Mouse (Mus musculus) right cerebral cortex, postnatal 4 days (tissue): ENCODE measurements around the gene Acot8.

Experiments
- DNase-seq: peaks from one replicate; pipeline ENCODE4 v3.0.0-alpha.2; 2022

Acot8 gene

DNA sequence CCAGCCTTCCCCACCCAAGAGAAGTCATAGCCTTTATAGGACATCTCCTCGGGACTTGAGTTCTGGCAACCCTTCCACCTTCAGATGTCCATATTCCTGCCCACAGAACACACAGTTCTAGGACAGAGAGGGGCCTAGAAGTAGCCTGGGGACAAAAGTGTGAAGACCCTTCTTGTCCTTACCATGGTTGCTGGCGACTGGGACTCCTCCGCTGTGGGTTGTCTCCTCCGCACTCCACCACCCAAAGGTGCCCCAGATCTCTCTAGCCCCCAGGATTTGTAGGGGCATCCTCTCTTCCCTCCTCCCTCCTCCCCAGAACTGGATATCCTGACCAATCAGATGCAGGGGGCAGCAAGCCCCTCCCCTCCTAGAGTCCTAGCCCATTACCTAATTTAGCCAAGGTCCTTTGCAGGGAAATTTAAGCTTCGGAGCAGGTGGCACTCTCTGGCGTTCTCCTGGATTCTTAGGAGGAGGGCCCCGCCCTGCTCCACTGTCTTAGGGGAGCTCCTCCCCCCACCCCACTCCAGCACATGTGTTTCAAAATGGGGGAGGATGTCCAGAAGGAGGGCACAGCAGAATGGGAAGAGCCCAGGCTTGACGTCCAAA is 25.1 kb downstream of the Acot8 start, which contains the start of gene Tnnc2:
Gene Tnnc2 (minus strand): TSS at position 487 of the 606 bp plus-strand sequence.
- DNase-seq: no peak

DNA sequence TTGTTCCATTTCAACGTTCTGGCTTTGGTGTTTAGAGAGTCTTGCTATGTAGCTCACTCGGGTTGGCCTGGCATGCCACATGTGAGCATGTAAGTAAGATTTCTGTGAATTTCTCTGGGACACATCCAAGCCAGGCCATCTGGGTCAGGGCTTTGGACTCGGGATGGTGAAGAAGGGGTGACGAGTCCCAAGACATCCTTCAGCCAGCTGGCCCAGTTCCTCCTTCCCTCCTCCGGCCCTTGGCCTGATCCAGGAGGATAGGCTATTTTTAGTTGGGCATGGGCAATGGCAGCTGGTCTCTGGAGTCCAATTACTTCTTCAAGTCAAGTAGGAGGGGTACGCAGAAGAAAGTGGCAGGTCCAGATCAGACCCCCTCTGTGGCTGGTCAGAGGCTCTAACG is 25.9 kb downstream of the Acot8 start:
- DNase-seq: no peak

DNA sequence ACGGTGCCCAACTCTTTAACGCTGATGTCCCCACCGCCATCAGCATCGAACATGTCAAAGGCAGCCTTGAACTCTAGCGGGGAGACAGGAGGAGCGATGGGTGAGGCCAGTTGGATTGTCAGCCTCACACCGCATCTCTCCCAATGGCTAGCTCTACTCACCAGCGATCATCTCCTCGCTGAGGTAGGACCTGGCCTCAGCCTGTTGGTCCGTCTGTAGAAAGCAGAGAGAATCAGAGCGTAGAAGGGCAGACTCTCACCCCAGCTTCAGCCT is 26.7 kb downstream of the Acot8 start:
- no peak for DNase-seq

DNA sequence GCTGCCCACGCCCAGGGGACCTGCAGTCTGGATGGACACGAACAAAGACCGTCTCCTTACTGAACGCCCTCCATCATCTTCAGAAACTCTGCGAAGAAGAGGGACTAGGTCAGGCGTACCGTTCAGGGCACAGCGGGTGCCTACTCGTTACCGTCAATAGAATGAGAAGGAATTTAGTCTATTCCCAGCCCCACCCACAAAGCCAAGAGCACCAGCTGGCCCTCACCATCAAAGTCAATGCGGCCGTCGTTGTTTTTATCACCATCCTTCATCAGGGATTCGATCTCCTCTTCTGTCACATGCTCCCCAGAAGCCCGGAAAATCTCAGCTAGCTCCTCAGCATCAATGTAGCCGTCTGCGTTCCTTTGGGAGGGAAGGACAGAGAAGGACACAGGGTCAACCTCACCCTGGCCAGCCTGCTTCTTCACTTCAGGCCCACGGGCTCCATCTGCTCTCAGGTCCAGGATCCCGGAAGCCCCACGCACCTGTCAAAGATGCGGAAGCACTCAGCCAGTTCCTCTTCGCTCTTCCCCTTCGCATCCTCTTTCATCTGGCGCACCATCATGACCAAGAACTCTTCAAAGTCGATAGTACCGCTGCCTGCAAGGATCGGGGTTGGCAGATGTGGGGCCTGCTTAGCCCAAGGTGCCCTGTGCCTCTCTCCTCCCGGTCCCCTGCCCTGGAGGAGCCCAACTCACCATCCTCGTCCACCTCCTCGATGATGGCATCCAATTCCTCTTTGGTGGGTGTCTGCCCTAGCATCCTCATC is 27.3 kb downstream of the Acot8 start:
- DNase-seq: no peak

DNA sequence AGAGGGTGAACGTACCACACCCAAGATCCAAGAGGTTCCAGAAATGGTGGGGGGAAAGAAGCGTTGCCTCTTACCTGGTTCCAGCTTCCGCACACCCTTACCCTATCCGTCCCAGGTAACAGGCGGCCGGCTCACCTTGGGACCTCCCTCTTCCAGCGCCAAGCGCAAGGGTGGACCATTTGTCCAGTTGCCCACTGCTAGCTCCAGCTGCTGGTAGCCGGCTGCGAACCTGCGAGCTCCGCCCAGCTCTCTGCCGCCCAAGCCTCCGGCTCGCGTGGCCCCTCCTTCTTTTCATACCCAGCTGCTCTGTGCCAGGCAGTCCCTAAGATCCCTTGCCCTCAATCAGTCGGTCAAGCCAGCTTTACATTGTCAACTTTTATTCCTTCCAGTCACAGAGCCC is 27.9 kb downstream of the Acot8 start:
- DNase-seq: no peak

DNA sequence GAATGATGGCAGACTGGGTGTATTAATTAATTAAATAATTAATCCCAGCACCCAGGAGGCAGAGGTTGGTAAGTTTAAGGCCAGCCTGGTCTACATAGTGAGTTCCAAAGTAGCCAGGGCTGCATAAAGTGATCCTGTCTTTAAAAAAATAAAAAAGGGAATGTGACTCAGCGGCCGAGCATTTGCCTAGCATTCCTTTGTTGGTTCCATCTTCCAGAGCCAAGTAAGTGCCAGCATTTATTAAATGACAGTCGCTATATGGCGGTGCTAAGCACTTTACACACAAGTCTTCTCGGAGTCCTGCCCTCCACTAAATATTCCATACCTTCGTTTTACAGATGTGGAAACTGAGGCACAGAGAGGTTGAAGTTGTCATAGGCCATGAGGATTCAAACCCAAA is 28.6 kb downstream of the Acot8 start:
- DNase-seq: no peak

DNA sequence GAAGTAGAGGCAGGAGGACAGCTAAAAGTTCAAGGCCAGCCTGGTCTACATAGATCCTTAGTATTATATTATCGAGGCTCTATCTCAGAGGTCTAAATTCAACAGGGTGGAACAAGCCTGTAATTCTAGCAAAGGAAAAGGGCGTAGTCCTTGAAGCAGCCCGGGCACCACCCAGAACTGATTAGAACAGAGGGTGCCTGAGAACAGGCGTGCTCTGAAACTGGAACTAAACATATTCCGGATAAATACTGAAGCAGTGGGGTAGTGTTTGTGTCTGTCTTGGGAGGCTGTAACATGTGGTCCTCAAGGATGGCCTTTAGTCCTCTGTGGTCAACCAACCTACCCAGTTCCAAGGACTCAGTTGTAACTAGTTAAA is 30.7 kb downstream of the Acot8 start:
- no peak for DNase-seq

DNA sequence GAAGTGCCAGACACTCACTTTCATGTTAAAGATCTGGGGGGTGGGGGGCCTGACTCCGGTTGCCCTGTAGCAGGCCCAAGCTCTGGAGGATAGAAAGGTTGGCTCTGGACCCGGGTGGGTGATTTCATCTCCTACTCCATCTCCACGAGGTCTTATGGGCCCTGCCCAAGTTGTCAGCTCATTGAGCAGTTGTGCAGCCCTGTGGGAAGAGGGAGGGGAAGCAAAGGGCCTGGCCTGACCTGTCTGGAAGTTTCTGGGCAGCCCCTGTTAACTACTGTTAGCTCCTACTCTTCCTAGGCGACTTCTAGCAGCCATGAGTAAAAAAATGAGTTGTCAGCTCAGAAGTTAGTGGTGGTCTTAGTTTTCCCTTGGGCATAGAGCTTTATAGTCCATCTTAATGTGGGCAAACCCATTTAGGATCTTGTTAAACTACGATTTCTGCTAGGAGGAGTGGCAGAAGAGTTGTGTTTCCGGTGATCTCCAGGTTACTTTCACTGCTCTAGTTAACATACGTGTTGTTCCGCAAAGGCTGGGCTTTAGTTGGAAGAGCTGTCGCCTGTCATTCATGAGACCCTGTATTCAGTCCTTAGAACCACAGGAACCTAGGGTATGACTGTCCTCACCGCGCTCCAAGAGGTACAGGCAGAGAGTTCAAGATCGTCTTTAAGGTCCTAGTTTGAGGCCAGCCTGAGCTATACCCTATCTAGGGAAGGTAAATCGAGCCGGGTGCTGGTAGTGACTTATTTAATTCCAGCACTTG is 31.3 kb downstream of the Acot8 start:
- DNase-seq: no peak

DNA sequence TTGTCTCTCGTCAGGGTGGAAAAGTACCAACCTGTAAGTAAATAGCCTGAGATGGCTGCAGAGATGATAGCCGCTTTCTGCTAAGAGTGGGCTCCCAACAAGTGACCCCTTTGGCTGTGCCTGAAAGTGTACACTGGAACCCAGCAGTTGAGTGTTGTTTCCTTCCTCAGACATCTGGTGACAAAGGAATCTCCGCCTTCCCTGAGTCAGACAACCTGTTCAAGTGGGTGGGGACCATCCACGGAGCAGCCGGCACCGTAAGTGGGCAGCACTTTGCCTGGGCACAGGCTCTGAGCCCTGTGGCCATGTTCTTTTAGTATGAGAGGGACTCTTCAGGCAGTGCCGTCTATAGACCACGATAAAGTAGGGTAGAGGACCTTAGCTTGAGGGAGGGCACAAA is 33.6 kb downstream of the Acot8 start:
- DNase-seq: no peak

DNA sequence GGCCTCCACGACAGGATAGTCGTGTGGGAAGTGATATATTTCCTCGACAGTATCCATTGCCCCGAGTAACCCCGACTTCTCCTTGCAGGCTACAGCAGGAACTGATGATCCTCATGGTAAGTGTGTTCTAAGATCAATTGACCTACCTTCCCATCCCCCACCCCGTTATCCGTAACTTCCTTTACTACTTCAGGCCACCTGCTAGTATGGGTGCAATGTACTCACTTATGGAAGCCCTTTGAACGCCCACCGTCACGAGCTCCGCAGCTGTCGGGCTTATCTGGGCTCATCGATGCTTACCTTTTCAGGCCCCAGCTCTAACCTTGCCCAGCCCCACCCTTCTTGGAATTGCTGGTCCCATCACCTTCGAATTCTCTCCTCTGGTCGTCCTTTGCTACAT is 34.4 kb downstream of the Acot8 start:
- DNase-seq: no peak

DNA sequence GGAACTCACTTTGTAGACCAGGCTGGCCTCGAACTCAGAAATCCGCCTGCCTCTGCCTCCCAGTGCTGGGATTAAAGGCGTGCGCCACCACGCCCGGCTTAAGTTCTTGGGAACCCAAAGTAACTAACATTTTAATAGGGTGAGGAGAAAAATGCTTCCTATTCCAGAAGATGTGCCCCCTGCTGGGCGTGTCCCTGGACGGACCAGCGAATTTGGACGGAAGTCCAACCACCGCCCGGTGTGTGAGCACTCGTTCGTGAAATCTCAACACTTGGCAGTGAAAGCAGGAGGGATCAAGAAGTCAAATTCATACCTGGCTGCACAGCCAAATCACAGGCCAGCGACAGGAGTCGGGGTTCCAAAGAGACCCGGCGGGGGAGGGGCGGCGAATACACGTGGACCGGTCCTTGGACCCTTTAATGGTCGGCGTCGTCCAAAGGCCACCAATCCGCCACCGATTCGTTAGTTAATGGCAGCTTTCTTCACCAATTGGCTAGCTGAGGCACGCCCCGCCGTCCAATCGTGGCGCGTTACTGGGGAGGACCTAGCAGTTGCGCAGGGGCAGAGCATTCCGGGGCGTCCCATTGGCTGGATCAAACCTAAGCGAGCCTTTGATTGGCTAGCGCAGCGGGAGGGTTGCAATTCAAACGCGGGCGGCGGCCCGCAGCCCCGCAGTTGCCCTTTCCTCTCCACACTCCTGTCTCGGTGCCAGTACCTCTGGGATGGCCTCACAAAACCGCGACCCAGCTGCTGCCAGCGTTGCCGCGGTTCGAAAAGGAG is 35.2 kb downstream of the Acot8 start, which contains the start of gene Ube2c:
Gene Ube2c (plus strand): TSS at position 641 of the 780 bp plus-strand sequence.
- DNase-seq: peak; percentile 96

DNA sequence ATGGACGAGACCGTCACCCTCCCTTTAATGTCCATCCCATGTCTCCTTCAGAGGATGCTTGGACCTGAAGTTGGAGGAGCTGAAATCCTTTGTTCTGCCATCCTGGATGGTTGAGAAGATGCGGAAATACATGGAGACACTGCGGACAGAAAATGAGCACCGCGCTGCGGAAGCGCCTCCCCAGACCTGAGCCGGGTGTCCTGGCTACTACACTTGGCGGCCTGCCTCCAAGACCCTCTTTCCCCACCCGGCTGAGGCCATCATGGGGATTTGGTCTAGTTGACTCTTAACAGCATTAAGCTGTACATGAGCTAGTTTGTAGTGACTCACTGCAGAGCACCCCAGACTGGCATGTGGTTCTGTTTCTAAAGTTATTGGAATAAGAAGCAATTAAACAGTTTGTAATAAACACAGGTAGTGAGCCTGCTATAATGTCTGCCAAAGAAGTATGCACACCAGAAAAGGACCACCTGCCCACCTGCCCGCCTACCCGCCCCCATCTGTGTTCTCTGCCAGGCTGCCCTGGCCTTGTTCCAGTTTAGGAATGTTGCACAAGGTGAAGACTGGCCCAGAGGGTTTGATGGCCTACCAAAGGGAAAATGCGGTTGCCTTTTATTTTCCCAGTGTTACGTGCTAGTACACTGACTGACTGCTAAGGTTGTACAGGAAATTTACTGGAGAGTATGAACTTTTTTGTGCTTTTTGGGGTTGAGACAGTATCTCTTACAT is 36.7 kb downstream of the Acot8 start:
- DNase-seq: no peak

DNA sequence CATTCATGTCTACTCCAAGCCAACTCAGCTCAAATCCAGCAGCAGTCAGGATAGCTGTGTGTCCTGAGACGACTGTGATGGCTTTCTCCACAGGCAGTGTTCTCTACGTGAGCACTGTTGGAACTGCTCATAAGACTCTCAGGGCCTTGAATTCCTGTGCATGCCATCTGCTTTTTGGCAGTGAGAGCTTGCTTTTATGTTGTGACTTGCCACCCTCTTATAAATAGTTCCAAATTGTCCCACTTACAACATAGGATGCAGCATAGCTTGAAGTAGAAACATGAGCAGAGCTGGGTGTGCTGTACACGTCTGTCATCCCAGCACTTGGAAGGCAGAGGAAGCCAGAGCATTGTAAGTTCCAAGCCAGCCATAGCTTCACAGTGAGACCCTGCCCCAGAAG is 38.8 kb downstream of the Acot8 start:
- DNase-seq: no peak

DNA sequence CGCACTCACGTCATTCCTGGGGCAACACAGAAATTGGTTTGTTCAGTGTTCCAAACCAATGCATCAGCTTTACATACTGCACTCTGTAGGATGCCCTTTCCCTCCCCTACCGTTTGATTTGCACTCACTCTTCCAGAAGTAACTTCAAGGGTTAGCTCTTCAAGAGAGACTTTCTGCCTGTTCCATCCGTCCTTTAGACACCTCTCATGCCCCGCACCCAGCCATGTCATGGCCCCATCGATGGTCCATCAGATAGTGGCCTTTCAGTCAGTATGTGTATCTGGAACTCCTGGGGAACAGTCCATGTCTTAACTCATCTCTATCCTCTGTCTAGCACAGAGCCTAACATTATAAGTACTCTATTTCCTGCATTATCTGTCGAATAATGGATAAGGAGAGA is 42.1 kb downstream of the Acot8 start:
- no peak for DNase-seq

DNA sequence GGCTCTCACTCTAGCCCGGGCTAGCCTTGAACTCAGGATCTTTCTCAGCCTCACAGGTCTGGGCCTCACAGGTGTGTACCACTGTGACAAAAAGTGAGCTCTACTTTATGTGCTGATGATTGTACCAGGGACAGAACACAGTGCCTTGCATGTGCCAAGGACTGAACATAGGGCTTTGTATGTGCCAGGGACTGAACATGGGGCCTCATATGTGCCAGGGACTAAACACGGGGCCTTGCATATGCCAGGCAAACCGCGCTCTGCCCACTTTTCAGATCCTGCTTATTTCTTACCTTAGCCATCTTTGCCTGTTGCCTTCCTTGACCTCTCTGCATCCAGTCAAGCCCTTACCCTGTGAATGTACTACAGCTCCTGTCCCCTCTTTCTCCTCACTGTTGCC is 42.7 kb downstream of the Acot8 start:
- no peak for DNase-seq

DNA sequence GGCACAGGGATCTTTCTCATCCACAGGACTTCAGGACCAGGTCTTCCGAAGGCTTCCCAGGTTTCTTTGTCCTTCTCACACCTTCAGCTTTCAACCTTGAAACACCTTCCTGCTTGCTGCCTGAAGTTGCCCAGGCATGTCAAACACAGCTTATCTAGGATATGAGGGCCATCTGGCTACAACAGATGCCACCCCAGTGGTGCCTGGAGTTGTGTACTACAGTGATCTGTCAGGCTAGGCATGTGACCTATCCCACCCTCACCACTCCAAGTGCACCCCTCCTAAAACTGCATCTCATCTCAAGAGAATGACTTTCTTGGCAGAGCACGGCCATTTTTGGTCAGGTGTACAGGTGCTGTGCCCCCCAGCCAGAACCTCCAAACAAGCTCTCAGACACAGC is 43.2 kb downstream of the Acot8 start:
- DNase-seq: no peak

DNA sequence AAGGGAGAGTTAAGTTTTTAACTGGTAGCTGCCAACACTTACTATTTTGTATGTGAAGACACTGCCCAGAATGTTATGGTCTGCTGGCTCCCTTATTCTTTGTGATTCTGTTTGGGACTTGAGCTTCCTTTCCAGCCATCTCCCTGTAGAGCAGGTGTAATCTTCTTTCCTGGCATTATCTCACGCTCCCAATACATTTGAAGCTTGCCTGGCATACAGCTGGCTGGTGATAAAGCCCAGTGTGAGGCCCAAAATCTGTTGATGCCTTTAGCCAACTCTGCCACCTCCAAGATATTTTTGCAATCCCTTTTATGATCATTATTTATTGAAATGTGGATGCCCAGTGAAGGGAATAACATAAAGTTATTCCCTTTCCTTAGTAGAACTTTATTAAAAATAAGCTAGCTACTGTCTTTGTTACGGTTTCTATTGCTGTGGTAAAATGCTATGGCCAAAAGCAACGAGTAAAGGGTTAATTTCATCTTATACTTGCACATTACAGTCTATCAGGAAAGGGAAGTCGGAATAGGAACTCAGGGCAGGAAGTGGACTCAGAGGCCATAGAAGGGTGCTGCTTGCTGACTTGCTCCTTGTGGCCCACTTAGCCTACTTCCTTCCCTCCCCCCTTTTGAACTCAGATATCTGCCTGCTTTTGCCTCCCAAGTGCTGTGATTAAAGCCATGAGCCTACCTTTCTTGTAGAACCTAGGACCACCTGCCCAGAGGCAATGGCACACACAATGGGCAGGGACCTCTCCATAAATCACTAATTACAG is 44.4 kb downstream of the Acot8 start:
- DNase-seq: no peak

DNA sequence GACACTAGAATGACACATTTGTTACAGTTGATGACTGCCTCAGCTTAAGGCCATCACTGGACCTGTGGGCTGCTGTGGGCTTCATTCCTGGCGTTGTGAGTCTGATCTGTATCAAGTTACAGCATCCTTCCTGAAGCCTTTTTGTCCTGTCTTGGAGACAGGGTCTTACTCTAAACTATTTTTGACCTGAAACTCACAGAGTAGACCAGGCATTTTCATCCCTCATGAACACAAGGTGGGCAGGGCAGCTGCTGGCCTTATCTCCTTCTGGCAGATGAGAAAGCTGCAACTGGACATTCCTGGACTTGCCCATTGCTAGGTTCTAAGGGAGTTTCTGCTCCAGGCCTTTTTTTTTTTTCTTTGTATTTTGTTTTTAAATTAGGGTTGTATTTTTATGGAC is 46.0 kb downstream of the Acot8 start:
- no peak for DNase-seq

DNA sequence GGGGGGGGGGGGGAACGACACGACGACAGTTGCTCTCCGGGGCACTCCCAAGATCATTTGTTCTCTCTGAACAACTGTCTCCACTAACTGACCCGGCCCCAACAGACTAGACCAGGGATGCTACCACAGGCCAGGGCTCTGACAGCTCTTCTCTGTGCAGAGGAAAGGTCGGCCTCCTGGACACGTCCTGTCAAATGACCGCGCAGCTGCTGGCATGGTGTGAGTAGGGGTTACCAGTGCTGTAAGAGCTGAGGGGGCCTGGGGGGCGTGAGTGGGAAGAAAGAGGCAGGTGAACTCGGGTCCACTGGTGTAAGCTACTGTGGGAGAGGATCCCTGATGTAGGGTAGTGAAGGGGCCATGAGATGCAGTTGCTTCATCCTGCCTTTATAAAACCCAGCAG is 46.8 kb downstream of the Acot8 start:
- DNase-seq: no peak

DNA sequence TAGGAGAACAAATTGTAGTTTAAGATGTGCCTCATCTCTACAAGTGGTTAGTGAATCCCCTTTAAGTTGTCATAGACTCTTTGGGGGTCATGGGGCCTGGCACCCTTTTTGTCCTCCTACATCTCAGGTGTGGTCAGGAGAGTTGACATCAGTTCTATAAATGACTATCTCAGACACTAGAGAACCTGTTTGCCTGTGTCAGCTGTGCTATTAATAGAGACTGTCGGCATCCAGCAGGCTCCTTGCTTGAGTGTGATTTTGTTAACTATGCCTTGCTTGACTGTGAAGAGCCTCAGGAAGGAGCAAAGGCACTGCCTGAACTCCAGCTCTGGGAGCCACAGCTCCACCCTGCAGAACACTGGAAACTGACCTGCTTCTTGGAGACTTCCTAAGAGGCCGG is 49.9 kb downstream of the Acot8 start:
- DNase-seq: no peak

DNA sequence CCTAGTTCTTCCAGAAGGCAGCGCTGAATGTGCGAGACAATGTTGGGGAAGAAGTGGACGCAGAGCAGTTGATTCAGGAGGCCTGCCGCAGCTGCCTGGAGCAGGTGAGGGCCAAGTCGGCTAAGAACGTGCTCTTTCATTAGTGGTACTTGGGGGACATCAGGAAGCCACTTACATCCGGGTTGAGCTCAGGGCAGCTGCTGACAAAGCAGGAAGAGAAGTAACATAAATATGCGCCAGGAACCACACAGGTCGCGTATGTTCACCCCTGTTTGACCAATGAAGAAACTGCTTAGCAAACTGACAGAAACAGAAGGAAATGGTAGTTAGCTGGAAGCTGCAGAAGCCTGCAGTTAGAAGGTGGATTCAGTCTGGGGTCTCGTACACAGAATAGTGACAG is 50.6 kb downstream of the Acot8 start:
- no peak for DNase-seq

DNA sequence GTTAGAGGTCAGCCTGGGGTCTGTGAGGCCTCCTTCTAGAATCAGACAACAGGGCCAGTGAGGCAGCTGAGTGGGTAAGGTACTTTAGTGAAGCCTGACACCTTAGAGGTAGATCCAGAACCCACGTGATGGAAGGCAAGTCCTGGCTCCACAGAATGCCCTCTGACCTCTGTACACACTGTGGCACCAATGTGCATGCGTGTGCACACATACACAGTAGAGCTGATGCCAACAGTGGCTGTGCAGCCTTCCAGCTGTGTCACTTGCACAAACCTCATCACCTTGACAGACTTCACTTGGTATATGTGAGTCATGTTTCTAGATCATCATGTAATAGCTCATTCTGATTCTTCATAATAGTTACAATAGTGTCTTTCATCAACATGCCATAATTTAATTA is 52.2 kb downstream of the Acot8 start:
- no peak for DNase-seq
